Mouse (Mus musculus) inflammation-experienced regulatory T-cells, adult 6 months (primary cell): ENCODE measurements at regions not wholly inside any gene's neighbourhood (a gene's known extent, or its start where the extent isn't known, plus 50 kb on each side); places are given as distances from the start of the nearest gene placed in this dataset.
"Not testable (repeated sequence)": the region's sequence is repeated elsewhere in the genome, so short reads cannot be mapped to it uniquely, and the experiment has no call there.

Experiments used
- ATAC-seq: one replicate; pipeline ENCODE4 v1.8.0; 2017

GRCm38 (mm10) chr6:95058017-95058416, 59.0 kb upstream of the Kbtbd8 start:
- no peak for ATAC-seq

DNA sequence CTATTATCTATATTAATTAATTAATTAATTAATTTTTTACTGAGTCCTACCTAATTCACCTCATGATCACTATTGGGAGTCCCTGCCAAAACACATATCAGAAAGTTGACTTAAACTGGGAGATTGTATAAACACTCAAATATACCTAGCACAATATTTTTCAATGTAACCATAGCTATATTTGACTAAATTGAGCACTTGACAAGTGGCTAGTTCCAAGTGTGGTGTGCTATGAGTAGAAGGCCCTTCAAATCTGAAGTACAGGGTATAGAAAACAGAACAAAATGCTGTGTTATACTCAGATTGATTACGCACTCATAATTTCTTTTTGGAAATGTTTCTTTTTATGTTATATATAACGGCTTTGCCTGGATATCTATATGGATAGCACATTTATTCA, 60.8 kb upstream of the Kbtbd8 start:
- no peak for ATAC-seq

DNA sequence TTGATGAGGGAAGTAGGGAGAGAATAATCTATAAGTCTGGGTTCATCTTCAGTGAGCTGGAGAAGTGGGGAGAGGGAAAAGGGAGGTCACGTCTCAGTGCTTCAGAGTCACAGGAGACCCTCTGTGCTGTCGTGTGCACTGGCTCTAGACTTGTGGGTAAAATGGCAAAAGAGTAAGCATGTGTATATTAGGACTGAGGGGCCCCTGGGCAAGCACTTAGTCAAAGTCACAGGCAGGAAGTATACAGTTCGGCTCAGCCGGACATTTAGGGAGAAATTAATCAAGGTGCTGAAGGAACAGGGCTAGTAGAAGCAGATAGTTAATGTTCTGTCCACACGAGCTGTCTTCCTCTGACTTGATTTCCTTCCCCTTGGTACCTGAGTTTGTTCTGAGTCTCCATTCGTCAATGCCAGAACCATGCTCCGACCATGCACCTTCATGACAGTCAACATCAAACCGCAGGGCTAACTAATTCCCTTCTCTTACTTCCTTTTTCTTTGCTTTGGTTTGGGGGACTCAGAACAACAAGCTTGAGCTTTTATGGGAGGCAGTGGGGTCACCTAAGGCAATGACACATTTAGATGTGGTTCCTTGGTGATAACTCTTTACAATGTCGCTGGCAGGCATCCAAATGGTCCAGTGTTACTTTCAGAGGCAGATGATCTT, 63.2 kb upstream of the Kbtbd8 start:
- ATAC-seq, result no peak

GRCm38 (mm10) chr6:95041351-95041750, 75.7 kb upstream of the Kbtbd8 start:
- ATAC-seq, result not testable (repeated sequence)

GRCm38 (mm10) chr6:95024239-95024638, 92.8 kb upstream of the Kbtbd8 start:
- no peak for ATAC-seq

DNA sequence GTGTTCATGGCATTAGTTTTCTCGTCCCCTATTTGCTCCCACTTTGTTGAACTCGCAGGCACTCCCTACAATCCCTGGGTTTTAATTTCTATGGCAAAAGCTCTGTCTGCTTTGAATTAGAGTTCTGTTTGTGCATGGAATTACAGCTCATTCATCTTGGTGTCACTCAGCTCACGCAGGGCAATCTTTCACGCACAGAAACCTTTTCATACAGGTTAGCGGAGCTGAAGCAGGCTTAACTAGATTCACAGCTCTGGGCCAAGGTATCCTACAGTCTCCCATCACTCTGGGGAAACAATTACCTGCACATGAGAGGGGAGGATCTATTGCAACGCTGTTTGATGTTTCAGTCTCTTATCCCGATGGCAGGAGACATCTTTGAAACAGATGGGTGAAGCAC, 95.3 kb upstream of the Kbtbd8 start:
- ATAC-seq, result no peak

DNA sequence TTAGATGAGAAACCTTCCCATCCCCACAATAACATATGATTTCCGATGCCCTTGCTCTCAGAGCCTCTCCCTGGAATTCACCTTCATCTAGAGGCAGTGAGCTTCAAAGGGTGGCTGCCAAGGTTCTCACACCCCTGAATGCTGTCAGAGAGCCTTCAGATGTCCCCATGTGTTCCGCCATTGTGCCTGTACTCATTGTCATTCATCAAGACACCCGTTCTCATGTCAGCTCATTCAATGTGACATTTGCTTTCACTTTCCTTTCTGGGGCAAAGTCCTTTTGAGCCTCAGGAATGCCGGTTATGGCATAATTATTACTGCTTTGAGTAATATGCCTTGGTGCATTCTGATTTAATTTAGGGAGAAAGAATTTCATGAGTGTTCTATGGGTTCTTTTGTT, 99.1 kb upstream of the Kbtbd8 start:
- peak; percentile 93 for ATAC-seq

GRCm38 (mm10) chr6:95017484-95017883, 99.6 kb upstream of the Kbtbd8 start:
- ATAC-seq, result no peak

- no peak for ATAC-seq
Measured at GRCm38 (mm10) chr6:95013096-95013495, 103.9 kb upstream of the Kbtbd8 start.

GRCm38 (mm10) chr6:95006485-95006884, 110.6 kb upstream of the Kbtbd8 start:
- no peak for ATAC-seq

DNA sequence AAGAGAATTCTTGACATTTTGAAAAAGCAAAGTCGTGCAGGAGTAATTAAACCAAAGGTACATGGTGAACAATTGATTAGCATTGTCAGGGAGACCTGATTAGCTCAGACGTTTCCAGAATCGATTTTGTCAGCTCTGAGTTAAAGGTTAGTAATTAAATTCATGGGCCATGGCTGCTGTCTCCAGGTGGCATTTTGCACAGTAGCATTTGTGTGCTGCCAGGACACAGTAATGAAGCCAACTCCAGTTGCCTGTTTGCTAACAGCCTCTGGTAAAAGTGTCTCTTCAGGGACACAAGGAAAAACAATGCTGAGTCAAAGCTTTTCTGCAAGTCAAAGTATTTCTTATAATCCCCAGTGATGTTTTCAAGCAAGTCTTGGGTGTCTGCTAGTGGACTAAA, 113.3 kb upstream of the Kbtbd8 start:
- ATAC-seq, result no peak

- no peak for ATAC-seq
Measured at GRCm38 (mm10) chr6:94999562-94999961, 117.5 kb upstream of the Kbtbd8 start.

DNA sequence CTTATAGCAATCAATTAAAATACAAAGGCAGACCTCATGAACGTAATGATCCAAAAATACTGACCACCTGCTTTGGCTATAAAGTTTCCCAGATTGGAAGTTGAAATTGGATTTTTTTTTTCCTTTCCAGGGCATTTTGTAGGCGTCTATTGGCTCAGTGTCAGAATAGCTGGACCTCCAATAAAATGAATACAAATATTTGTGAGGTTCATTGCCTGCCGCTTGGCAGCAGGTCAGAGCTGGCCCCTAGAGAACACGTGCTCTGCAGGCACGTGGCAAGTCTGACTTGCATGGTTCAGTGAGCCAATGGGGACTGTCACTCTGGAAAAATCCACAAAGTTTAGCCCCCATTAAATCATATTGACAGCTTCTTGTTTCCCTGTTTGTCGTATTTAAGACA, 118.0 kb upstream of the Kbtbd8 start:
- ATAC-seq, result no peak

- ATAC-seq, result no peak
Measured at GRCm38 (mm10) chr6:94998371-94998770, 118.7 kb upstream of the Kbtbd8 start.

- ATAC-seq, result no peak
Measured at GRCm38 (mm10) chr6:94994376-94994775, 122.7 kb upstream of the Kbtbd8 start.

GRCm38 (mm10) chr6:94987427-94987826, 129.6 kb upstream of the Kbtbd8 start:
- ATAC-seq, result no peak

- peak; percentile 61 for ATAC-seq
Measured at GRCm38 (mm10) chr6:94986346-94986745, 130.7 kb upstream of the Kbtbd8 start.

- ATAC-seq, result no peak
Measured at GRCm38 (mm10) chr6:94984411-94984895, 132.6 kb upstream of the Kbtbd8 start.

GRCm38 (mm10) chr6:94968683-94969082, 148.4 kb upstream of the Kbtbd8 start:
- ATAC-seq, result no peak

DNA sequence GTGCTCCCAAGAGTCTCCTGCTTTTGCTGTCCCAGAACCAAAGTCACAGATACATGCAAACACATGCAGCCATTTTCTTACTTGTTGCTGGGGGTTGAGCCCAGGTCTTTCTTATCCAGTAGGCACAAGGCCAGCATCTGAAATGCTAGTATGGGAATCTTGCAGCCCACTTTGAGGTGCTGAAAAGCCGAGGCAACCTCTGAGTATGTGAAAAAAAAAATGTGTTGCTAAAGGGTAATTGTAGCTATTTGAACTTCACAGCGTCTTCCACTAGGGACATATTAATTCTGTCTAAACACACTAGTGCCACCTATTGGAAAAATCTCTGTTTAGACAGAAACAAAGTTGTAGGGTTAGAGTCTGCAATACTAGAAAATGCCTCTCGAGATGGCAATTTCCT, 150.1 kb upstream of the Kbtbd8 start:
- ATAC-seq, result peak; percentile 87

DNA sequence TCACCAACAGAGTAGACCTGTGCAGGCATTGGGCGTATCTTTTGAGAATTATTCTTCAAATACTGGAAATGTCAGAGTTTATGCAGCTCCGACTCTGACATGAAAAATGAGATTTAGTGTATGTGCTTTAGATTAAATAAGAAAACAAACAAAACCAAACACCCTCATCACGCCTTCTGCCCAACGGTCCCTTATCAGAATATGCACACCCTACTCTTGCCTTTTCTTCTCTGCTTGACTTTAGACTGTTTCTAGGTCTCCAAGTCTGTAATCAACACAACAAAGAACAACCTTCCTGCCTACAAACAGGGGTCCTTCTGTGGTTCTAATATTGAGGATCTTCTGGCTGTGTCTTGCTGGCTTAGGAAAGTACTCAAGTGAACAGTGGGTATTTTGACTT, 153.8 kb upstream of the Kbtbd8 start:
- ATAC-seq, result no peak

DNA sequence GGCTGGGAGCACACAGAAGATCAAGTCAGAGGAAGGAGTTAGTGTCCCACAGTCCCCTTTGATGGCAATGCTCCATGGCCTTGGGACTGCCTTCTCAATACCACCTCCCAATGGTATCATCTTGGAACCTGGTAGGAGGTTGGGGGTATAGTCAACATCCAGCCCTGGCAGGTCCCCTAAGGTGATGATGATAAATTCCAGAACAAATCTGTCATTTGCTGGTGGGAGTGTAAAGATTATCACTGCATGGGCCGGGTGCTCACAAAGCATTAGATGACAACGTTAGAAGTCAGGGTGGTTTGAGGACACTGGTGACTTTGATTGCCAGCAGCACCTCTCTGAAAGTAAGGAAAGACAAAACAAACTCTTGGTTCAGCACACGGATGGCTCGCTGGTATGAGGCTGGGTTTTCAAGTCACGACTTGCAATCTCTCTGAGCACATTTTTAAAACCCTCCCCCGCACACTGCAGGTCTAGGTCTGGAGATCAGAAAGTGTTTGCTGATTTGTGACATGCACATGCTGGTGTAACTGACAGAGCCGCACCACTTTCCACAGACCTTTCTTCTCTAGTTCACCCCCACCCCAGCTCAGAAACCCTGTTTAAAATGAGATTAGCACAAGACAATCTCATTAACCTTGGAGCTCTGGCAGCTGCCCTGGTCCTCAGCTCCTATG, 154.5 kb upstream of the Kbtbd8 start:
- ATAC-seq, result no peak

DNA sequence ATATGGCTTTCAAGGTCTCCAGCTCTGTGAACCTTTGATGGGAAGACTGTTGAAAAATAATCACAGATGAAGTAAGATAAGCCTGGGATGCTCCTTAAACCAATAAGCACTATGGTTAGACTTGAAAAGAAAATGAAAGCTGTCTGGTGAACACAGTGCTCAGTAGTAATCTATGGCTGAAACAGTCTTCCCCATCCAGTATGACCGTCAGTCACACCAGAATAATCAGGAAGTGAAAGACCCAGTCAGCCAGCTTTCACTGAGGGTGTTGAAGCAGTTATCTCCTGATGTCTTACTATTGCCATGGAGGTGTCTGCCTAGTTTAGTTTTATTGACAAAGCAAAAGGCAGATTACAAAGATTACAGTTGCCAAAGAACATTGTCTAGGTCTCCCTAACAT, 155.2 kb upstream of the Kbtbd8 start:
- no peak for ATAC-seq

DNA sequence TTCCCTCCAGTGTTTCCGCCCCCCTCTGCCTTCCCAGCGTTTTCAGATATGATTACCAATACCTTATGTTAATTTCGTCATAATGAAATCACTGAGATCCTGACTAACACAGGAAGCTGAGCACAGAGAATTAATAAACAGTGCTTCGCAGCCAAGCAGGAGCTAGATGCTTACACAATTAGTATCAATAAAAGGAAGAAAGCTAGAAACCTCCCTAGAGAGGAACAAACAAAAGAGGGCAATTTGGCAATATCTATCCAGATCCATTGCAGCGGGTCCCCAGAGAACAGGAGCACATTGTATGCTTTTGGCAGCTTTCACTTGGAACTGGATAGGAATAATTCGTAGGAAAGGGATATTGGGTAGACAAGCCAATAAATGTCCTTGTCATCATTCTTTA, 159.1 kb upstream of the Kbtbd8 start:
- ATAC-seq, result no peak
